Mouse (Mus musculus) forebrain, embryonic 10.5 days (tissue): ENCODE data around the gene Kcnj12. TPM values are rescaled to one million over a fixed set of nuclear protein-coding genes. Genes with fewer than 3 reads are reported as not detected.

Source experiments
- DNase-seq: peaks from one replicate; pipeline ENCODE4 v3.0.0-alpha.2; 2017; ENCODE audit warnings: low spot score; ENCODE audit errors: extremely low spot score
- H3K27ac ChIP-seq: fragments of 300-500 bp; sonication (generic); 2 replicates; pipeline ENCODE4 v1.5.1; 2016; ENCODE audit warnings: mild to moderate bottlenecking
- H3K27me3 ChIP-seq: fragments of 300-500 bp; sonication (generic); 2 replicates; pipeline ENCODE4 v1.6.1; 2016; ENCODE audit warnings: mild to moderate bottlenecking; ENCODE audit not compliant: poor library complexity, severe bottlenecking
- H3K36me3 ChIP-seq: fragments of 300-500 bp; sonication (generic); replicated peaks from 2 replicates; pipeline ENCODE4 v1.6.1; 2016; ENCODE audit warnings: mild to moderate bottlenecking, moderate library complexity
- H3K4me1 ChIP-seq: fragments of 300-500 bp; sonication (generic); 2 replicates; pipeline ENCODE4 v1.6.1; 2016
- H3K4me3 ChIP-seq: fragments of 300-500 bp; sonication (generic); 2 replicates; pipeline ENCODE4 v1.5.1; 2016; ENCODE audit warnings: mild to moderate bottlenecking, moderate library complexity
- H3K9me3 ChIP-seq: fragments of 300-500 bp; sonication (generic); 2 replicates; pipeline ENCODE4 v1.6.1; 2016; ENCODE audit warnings: mild to moderate bottlenecking, moderate library complexity
- WGBS: fragments of 180-500 bp; shearing (Covaris S2); methylation state at CpG from one replicate; pipeline ENCODE4 v1.1.7; 2016; 5-methylcytosine and 5-hydroxymethylcytosine counted together
- polyA plus RNA-seq: library from polyadenylated mRNA; unstranded; fragments of >200 nt; fragmentation: Nextera tagmentation; extraction: Ambion mirVana; gene quantifications from 2 replicates; pipeline ENCODE4 v1.2.1, GENCODE M21; 2016

The Kcnj12 gene
- polyA plus RNA-seq, 1 experiment from 2014 or later: 0.20 TPM

GRCm38 (mm10) chr11:61043055-61043992, 21.0 kb downstream of the Kcnj12 start:
- DNase-seq: no peak
- Histone ChIP-seq H3K27me3 (0 out of 2 replicates have a peak, but pooled peaks cover 5% of the 10 kb centered on the region), H3K36me3 (no peaks in the 10 kb centered on the region), H3K4me3 (no peak overlapping the region), H3K27ac (no peak overlapping the region), H3K9me3 (no peaks in the 10 kb centered on the region), H3K4me1 (peaks cover 28% of the 10 kb centered on the region)
- WGBS: 80% methylated on average over 12 of the region's 12 CpGs

- no peaks in the 10 kb centered on the region for H3K36me3 ChIP-seq
- no peak overlapping the region for H3K27ac ChIP-seq
- H3K9me3 ChIP-seq: no peaks in the 10 kb centered on the region
- peaks cover 28% of the 10 kb centered on the region for H3K4me1 ChIP-seq
- 74% methylated on average over 5 of the region's 5 CpGs for WGBS
- DNase-seq: no peak
- H3K27me3 ChIP-seq: 0 out of 2 replicates have a peak, but pooled peaks cover 5% of the 10 kb centered on the region
- no peak overlapping the region for H3K4me3 ChIP-seq
Observed at GRCm38 (mm10) chr11:61044741-61045140, 22.4 kb downstream of the Kcnj12 start.

DNA sequence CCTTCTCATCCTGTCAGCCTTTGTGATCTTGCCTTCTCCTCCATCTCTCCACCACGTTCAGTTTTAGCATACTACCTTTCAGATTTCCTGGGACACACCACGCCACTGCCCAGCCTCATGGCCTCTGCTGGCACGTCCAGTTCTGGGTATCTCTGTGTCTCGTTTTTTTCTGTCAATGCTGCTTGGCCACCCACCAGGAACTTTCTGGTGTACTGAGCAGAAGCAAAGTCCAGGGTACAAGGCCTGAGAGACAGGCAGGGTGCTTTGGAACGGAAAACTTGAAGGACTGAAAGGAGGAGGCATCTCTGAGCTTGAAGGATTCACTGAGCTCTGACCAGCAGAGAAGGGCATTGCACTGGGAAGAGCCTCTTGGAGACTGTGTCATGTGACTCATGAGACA, 25.1 kb downstream of the Kcnj12 start:
- WGBS: 91% methylated on average over 5 of the region's 5 CpGs
- H3K4me3 ChIP-seq: no peak overlapping the region
- no peak overlapping the region for H3K27ac ChIP-seq
- H3K27me3 ChIP-seq: 0 out of 2 replicates have a peak, but pooled peaks cover 5% of the 10 kb centered on the region
- H3K9me3 ChIP-seq: no peaks in the 10 kb centered on the region
- peaks cover 21% of the 10 kb centered on the region for H3K4me1 ChIP-seq
- H3K36me3 ChIP-seq: no peaks in the 10 kb centered on the region
- DNase-seq: no peak

GRCm38 (mm10) chr11:61051151-61051550, 28.8 kb downstream of the Kcnj12 start:
- Histone ChIP-seq H3K9me3 (no peaks in the 10 kb centered on the region), H3K4me3 (no peak overlapping the region), H3K36me3 (no peaks in the 10 kb centered on the region), H3K27me3 (no peaks in the 10 kb centered on the region), H3K4me1 (peaks cover 3% of the 10 kb centered on the region), H3K27ac (no peak overlapping the region)
- no peak for DNase-seq
- WGBS: 58% methylated on average over 8 of the region's 8 CpGs

DNA sequence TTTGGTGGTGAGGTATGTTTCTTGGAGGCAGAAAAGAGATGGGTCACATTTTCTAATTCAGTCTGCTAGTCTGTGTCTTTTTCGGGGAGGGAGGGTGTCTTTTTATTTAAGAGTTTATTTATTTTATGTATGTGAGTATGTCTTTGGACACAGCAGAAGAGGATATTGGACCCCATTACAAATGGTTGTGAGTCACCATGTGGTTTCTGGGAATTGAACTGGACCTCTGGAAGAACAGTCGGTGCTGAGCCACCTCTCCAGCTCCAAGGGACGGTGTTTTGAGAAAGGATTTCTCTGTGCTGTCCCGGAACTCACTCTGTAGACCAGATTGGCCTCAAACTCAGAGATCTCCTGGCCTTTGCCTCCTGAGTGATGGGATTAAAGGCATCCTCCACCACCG, 34.5 kb downstream of the Kcnj12 start:
- H3K36me3 ChIP-seq: no peaks in the 10 kb centered on the region
- 86% methylated on average over 5 of the region's 5 CpGs for WGBS
- DNase-seq: no peak

GRCm38 (mm10) chr11:61059691-61060457, 37.5 kb downstream of the Kcnj12 start:
- H3K4me3 ChIP-seq: no peak overlapping the region
- H3K27ac ChIP-seq: no peak overlapping the region
- no peaks in the 10 kb centered on the region for H3K4me1 ChIP-seq
- DNase-seq: no peak
- no peaks in the 10 kb centered on the region for H3K9me3 ChIP-seq
- no peaks in the 10 kb centered on the region for H3K27me3 ChIP-seq
- WGBS: 87% methylated on average over 10 of the region's 10 CpGs
- no peaks in the 10 kb centered on the region for H3K36me3 ChIP-seq

More for the DNA sequence above, 34.5 kb downstream of the Kcnj12 start:
- Histone ChIP-seq H3K27me3 (no peaks in the 10 kb centered on the region), H3K4me3 (no peak overlapping the region), H3K27ac (no peak overlapping the region), H3K4me1 (no peaks in the 10 kb centered on the region), H3K9me3 (no peaks in the 10 kb centered on the region)

DNA sequence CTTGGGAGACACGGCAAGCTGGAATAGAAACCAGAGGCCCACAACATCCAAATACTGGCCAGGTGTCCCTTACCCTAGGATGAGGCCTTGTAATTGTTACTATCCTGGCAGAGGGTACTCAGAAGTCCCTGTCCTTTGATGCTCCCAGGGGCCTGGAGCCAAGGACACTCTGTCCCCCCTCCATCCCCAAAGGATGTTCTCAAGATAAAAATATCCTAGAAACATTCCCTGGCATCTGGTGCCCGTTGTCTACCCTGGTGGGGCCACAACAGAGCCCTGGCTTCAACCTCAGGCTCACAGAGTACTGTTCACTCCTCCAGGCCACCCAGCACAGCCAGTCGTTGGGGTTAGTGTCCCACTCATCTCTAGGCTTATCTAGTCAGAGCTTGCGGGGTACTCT, 38.3 kb downstream of the Kcnj12 start:
- Histone ChIP-seq H3K4me1 (no peaks in the 10 kb centered on the region), H3K27ac (no peak overlapping the region), H3K27me3 (no peaks in the 10 kb centered on the region), H3K9me3 (no peaks in the 10 kb centered on the region), H3K36me3 (no peaks in the 10 kb centered on the region), H3K4me3 (no peak overlapping the region)
- 86% methylated on average over 4 of the region's 4 CpGs for WGBS
- no peak for DNase-seq

GRCm38 (mm10) chr11:61062548-61063461, 40.4 kb downstream of the Kcnj12 start:
- WGBS: 89% methylated on average over 18 of the region's 18 CpGs
- Histone ChIP-seq H3K4me3 (no peak overlapping the region), H3K27ac (no peak overlapping the region), H3K27me3 (no peaks in the 10 kb centered on the region), H3K9me3 (no peaks in the 10 kb centered on the region), H3K4me1 (no peaks in the 10 kb centered on the region), H3K36me3 (no peaks in the 10 kb centered on the region)
- no peak for DNase-seq

DNA sequence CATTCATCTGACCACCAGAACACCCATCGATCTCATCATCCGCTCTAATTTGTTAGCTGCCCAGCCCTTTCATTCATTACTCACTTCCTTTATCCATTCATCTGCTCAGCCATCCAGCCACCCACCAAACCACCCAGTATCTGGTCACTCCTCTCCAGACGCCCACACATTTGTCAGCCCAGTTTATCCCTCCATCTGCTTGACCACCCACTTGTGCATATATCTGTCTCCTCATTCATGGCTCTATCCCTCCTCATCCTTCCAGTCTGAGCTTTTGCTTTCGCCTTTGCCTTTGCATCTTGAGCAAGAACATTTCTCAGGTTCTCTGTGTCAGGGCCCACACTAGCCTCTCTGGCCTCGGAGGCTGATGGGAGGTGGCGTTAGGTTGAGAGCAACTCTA, 41.1 kb downstream of the Kcnj12 start:
- Histone ChIP-seq H3K36me3 (no peaks in the 10 kb centered on the region), H3K9me3 (no peaks in the 10 kb centered on the region), H3K4me3 (no peak overlapping the region), H3K27ac (no peak overlapping the region), H3K4me1 (no peaks in the 10 kb centered on the region), H3K27me3 (no peaks in the 10 kb centered on the region)
- DNase-seq: no peak
- WGBS: 95% methylated on average over 6 of the region's 6 CpGs

- Histone ChIP-seq H3K4me3 (no peak overlapping the region), H3K36me3 (no peaks in the 10 kb centered on the region), H3K4me1 (no peaks in the 10 kb centered on the region), H3K27me3 (no peaks in the 10 kb centered on the region), H3K27ac (no peak overlapping the region), H3K9me3 (no peaks in the 10 kb centered on the region)
- WGBS: 87% methylated on average over 6 of the region's 6 CpGs
- DNase-seq: no peak
Observed at GRCm38 (mm10) chr11:61065620-61066019, 43.3 kb downstream of the Kcnj12 start.

DNA sequence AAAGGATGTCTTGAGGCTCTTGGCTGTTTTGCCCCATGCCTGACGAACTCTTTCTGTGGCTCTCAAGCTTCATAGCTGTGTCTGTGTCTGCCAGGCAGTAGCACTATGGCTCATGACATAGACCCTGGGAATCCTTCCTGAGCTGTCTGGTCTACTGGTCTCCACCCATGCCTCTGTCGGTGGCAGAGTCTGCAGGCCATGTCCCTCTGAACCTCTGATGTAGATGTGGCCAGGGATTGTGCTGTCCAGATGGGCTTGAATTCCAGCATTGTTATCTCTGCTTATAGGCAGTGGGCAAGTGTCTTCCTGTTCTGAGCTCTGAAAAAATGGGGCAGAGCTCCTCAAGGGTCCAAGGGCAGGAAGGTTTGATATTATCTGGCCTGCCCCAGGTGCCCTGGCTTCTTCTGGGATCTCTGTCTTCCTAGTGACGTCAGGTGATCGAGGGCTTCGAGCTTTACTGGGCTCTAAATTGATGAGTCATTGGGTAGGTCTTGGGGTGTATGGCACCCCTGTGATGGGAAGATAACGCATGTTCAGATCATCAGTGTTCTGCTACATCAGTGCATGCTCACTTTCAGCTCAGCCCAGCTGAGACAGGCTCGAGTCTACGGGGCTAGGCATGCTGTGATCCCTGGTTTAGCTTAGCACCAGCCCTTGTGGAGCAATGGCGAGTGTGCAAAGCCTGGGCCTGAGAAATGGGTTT, 44.9 kb downstream of the Kcnj12 start:
- Histone ChIP-seq H3K9me3 (no peaks in the 10 kb centered on the region), H3K4me1 (peaks cover 10% of the 10 kb centered on the region), H3K4me3 (no peak overlapping the region), H3K27ac (no peak overlapping the region), H3K27me3 (no peaks in the 10 kb centered on the region), H3K36me3 (no peaks in the 10 kb centered on the region)
- WGBS: 88% methylated on average over 9 of the region's 9 CpGs
- no peak for DNase-seq

DNA sequence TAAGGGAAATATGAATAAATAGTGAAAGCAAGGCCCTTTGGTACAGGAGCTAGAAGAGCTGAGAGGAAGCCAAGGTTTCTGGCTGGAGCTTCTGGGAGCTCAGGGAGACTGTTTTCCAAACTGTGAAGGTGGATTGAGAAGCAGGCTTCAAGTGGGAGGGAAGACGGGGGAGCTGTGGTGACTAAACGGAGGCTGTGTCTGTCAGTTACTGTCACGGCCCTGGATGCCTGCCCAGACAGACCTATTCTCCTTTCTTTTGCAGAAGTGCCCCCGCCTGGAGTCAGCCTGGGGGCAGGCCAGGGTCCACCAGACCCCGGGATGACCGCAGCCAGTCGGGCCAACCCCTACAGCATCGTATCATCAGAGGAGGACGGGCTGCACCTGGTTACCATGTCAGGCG, 46.5 kb downstream of the Kcnj12 start:
- H3K9me3 ChIP-seq: no peaks in the 10 kb centered on the region
- DNase-seq: no peak
- H3K4me1 ChIP-seq: peaks cover 10% of the 10 kb centered on the region
- H3K4me3 ChIP-seq: no peak overlapping the region
- no peaks in the 10 kb centered on the region for H3K27me3 ChIP-seq
- H3K36me3 ChIP-seq: no peaks in the 10 kb centered on the region
- no peak overlapping the region for H3K27ac ChIP-seq
- 89% methylated on average over 10 of the region's 10 CpGs for WGBS
